Mouse (Mus musculus): ENCODE measurements around the gene Zcchc8. TPM values are rescaled to one million over a fixed set of nuclear protein-coding genes. Genes with fewer than 3 reads are reported as not detected.

Gene Zcchc8
- polyA plus RNA-seq, 1 experiment from 2014 or later = 68.3 TPM

DNA sequence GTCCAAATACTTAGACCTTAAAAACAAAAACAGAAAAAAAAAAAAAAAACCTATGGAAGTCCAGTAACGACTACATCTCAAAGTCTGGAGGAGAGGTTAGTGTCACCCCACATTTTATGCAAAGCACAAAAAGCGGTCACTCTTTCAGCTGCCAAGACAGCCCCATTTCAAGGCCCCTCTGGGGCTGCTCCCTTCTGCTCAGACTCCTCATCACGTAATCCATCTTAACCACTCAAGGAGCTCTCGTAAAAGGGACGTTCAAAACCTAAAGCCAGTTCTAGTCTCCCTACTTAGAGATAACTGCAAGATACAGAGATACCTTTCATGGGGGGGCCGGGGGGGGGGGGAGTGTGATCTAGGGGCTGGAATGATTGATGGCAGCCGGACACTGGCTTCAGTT, 56.6 kb downstream of the Zcchc8 start:
- H3K4me3 ChIP-seq (ENCODE audit: low read depth, low read length) = no peak overlapping the region
- 70% methylated on average over 7 of the region's 7 CpGs for WGBS
- no peaks in the 10 kb centered on the region for H3K27me3 ChIP-seq (replicated peaks; ENCODE audit: control insufficient read depth, insufficient read depth, low read length)
- H3K36me3 ChIP-seq (ENCODE audit: control insufficient read depth, insufficient read depth, low read length) = no peaks in the 10 kb centered on the region
- no peak overlapping the region for H3K9ac ChIP-seq (ENCODE audit: low read depth, low read length)
- ATAC-seq (ENCODE audit: low read depth) (no peak), DNase-seq (ENCODE audit: low spot score) (no peak)
- no peaks in the 10 kb centered on the region for H3K4me1 ChIP-seq (ENCODE audit: control insufficient read depth, insufficient read depth, low read length)
- H3K9me3 ChIP-seq (ENCODE audit: control insufficient read depth, low read length) = no peaks in the 10 kb centered on the region
- no peak overlapping the region for H3K4me2 ChIP-seq (ENCODE audit: low read depth, low read length)
- H3K27ac ChIP-seq (replicated peaks; ENCODE audit: low read depth, low read length) = no peak overlapping the region

DNA sequence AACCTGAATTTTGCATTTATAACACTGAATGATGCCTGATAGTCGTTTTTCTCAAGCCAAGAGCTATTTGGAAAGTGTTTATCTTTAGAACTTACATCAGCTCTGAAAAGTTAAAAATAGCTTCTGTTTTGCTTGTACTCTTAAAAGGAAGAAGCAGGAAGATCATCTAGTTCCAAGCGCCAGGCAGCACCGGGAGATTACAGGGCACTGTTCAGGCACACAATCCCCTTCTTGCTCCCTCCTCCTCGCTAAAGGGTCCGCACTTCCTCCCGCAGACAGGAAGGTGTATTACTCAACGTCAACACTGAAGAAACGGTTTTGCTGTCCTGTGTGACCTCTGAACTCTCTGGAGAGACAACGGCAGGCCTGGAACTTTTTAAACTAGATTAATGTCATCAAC, 58.8 kb downstream of the Zcchc8 start:
- H3K4me1 ChIP-seq (ENCODE audit: control insufficient read depth, insufficient read depth, low read length) = no peaks in the 10 kb centered on the region
- DNase-seq (ENCODE audit: low spot score) (peak; percentile 32), ATAC-seq (ENCODE audit: low read depth) (no peak)
- H3K4me3 ChIP-seq (ENCODE audit: low read depth, low read length) = no peak overlapping the region
- 42% methylated on average over 9 of the region's 9 CpGs for WGBS
- H3K27me3 ChIP-seq (replicated peaks; ENCODE audit: control insufficient read depth, insufficient read depth, low read length) = no peaks in the 10 kb centered on the region
- H3K27ac ChIP-seq (replicated peaks; ENCODE audit: low read depth, low read length) = no peak overlapping the region
- H3K9me3 ChIP-seq (ENCODE audit: control insufficient read depth, low read length) = no peaks in the 10 kb centered on the region
- peak overlapping the region; percentile 20; the same call in 1 of the 2 replicates for H3K9ac ChIP-seq (ENCODE audit: low read depth, low read length)
- no peak overlapping the region for H3K4me2 ChIP-seq (ENCODE audit: low read depth, low read length)
- no peaks in the 10 kb centered on the region for H3K36me3 ChIP-seq (ENCODE audit: control insufficient read depth, insufficient read depth, low read length)

- Histone ChIP-seq H3K4me2 (ENCODE audit: low read depth, low read length) (no peak overlapping the region), H3K27ac (replicated peaks; ENCODE audit: low read depth, low read length) (no peak overlapping the region), H3K9me3 (ENCODE audit: control insufficient read depth, low read length) (no peaks in the 10 kb centered on the region), H3K36me3 (ENCODE audit: control insufficient read depth, insufficient read depth, low read length) (no peaks in the 10 kb centered on the region), H3K4me1 (ENCODE audit: control insufficient read depth, insufficient read depth, low read length) (no peaks in the 10 kb centered on the region), H3K27me3 (replicated peaks; ENCODE audit: control insufficient read depth, insufficient read depth, low read length) (no peaks in the 10 kb centered on the region), H3K4me3 (ENCODE audit: low read depth, low read length) (no peak overlapping the region), H3K9ac (ENCODE audit: low read depth, low read length) (no peak overlapping the region)
- DNase-seq (ENCODE audit: low spot score) (no peak), ATAC-seq (ENCODE audit: low read depth) (no peak)
- WGBS = 66% methylated on average over 3 of the region's 3 CpGs
These were observed 59.3 kb downstream of the Zcchc8 start for GRCm38 (mm10) chr5:123661602-123662001.

DNA sequence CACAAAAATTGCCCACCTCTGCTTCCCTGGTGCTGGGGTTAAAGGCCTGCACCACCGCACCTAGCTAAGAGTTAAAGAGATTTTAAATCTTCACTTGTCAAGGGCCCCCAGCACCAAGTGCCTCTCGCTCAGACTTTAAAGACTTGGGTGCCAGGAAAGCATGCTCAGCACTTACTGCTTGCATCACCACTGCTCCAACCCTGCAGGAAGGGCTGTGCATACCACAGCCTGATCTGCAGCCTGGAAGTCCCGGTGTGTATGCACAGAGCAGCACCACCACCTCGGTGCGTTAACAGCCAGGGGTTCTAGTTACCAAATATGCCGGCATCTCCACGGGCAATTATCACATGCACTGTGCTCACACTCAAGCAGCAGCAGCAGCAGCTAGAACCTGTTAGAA, 63.2 kb downstream of the Zcchc8 start:
- Histone ChIP-seq H3K4me2 (ENCODE audit: low read depth, low read length) (no peak overlapping the region), H3K27me3 (replicated peaks; ENCODE audit: control insufficient read depth, insufficient read depth, low read length) (no peaks in the 10 kb centered on the region), H3K4me3 (ENCODE audit: low read depth, low read length) (no peak overlapping the region), H3K9ac (ENCODE audit: low read depth, low read length) (no peak overlapping the region), H3K27ac (replicated peaks; ENCODE audit: low read depth, low read length) (no peak overlapping the region), H3K36me3 (ENCODE audit: control insufficient read depth, insufficient read depth, low read length) (peaks cover 19% of the 10 kb centered on the region), H3K9me3 (ENCODE audit: control insufficient read depth, low read length) (no peaks in the 10 kb centered on the region), H3K4me1 (ENCODE audit: control insufficient read depth, insufficient read depth, low read length) (no peaks in the 10 kb centered on the region)
- WGBS = 53% methylated on average over 7 of the region's 7 CpGs
- no peak for DNase-seq (ENCODE audit: low spot score)
- ATAC-seq (ENCODE audit: low read depth) = no peak

DNA sequence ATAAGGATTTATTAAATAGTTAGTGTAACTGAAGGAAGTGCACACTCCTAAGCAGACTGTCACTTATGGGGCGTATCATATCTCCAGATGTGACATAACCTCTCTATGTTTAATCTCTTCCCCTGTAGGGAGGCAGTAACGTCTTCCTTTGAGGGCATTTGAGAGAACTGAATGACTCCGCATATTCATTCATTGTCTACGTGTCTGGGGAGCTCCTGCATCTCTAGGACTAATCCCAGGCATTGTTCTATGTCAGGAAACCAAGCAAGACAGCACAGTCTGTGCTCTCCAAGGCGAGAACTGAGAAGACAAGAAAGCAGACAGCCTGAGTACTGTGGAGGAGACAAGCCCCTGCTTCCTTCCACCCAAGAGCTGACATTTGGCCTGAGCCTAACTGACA, 66.0 kb downstream of the Zcchc8 start:
- 0 out of 2 replicates have a peak overlapping the region, but pooled peaks have one; percentile 28 for H3K27ac ChIP-seq (replicated peaks; ENCODE audit: low read depth, low read length)
- H3K27me3 ChIP-seq (replicated peaks; ENCODE audit: control insufficient read depth, insufficient read depth, low read length) = no peaks in the 10 kb centered on the region
- H3K4me2 ChIP-seq (ENCODE audit: low read depth, low read length) = no peak overlapping the region
- no peak overlapping the region for H3K4me3 ChIP-seq (ENCODE audit: low read depth, low read length)
- DNase-seq (ENCODE audit: low spot score) (no peak), ATAC-seq (ENCODE audit: low read depth) (no peak)
- 57% methylated on average over 5 of the region's 5 CpGs for WGBS
- H3K9ac ChIP-seq (ENCODE audit: low read depth, low read length) = no peak overlapping the region
- no peaks in the 10 kb centered on the region for H3K9me3 ChIP-seq (ENCODE audit: control insufficient read depth, low read length)
- peaks cover 30% of the 10 kb centered on the region for H3K36me3 ChIP-seq (ENCODE audit: control insufficient read depth, insufficient read depth, low read length)
- H3K4me1 ChIP-seq (ENCODE audit: control insufficient read depth, insufficient read depth, low read length) = no peaks in the 10 kb centered on the region

GRCm38 (mm10) chr5:123653287-123653801, 67.6 kb downstream of the Zcchc8 start:
- Histone ChIP-seq H3K9ac (ENCODE audit: low read depth, low read length) (no peak overlapping the region), H3K36me3 (ENCODE audit: control insufficient read depth, insufficient read depth, low read length) (peaks cover 34% of the 10 kb centered on the region), H3K4me1 (ENCODE audit: control insufficient read depth, insufficient read depth, low read length) (no peaks in the 10 kb centered on the region), H3K27me3 (replicated peaks; ENCODE audit: control insufficient read depth, insufficient read depth, low read length) (no peaks in the 10 kb centered on the region), H3K4me2 (ENCODE audit: low read depth, low read length) (no peak overlapping the region), H3K9me3 (ENCODE audit: control insufficient read depth, low read length) (no peaks in the 10 kb centered on the region), H3K4me3 (ENCODE audit: low read depth, low read length) (no peak overlapping the region), H3K27ac (replicated peaks; ENCODE audit: low read depth, low read length) (no peak overlapping the region)
- 87% methylated on average over 11 of the region's 11 CpGs for WGBS
- no peak for DNase-seq (ENCODE audit: low spot score)
- ATAC-seq (ENCODE audit: low read depth) = no peak

GRCm38 (mm10) chr5:123650825-123651224, 70.1 kb downstream of the Zcchc8 start:
- DNase-seq (ENCODE audit: low spot score) (no peak), ATAC-seq (ENCODE audit: low read depth) (no peak)
- H3K4me1 ChIP-seq (ENCODE audit: control insufficient read depth, insufficient read depth, low read length) = no peaks in the 10 kb centered on the region
- no peak overlapping the region for H3K4me2 ChIP-seq (ENCODE audit: low read depth, low read length)
- WGBS = 68% methylated on average over 2 of the region's 2 CpGs
- H3K27ac ChIP-seq (replicated peaks; ENCODE audit: low read depth, low read length) = no peak overlapping the region
- no peaks in the 10 kb centered on the region for H3K9me3 ChIP-seq (ENCODE audit: control insufficient read depth, low read length)
- no peak overlapping the region for H3K9ac ChIP-seq (ENCODE audit: low read depth, low read length)
- H3K27me3 ChIP-seq (replicated peaks; ENCODE audit: control insufficient read depth, insufficient read depth, low read length) = no peaks in the 10 kb centered on the region
- H3K36me3 ChIP-seq (ENCODE audit: control insufficient read depth, insufficient read depth, low read length) = peaks cover 55% of the 10 kb centered on the region
- H3K4me3 ChIP-seq (ENCODE audit: low read depth, low read length) = no peak overlapping the region

Other genes starting within 250 kb of the Zcchc8 start
- 0.20 and 0.61 TPM in 2 replicates for gene Lrrc43, start 231.8 kb downstream of the Zcchc8 start, polyA plus RNA-seq (2014; fragmentation: Nextera tagmentation; extraction: Ambion mirVana)
- not detected in 2 replicates for gene Il31, start 231.6 kb downstream of the Zcchc8 start, polyA plus RNA-seq (2014; fragmentation: Nextera tagmentation; extraction: Ambion mirVana)
- gene B3gnt4, start 210.6 kb downstream of the Zcchc8 start, polyA plus RNA-seq (2014; fragmentation: Nextera tagmentation; extraction: Ambion mirVana) = 0.45 and 0.86 TPM in 2 replicates
- gene Diablo, start 196.9 kb downstream of the Zcchc8 start, polyA plus RNA-seq (2014; fragmentation: Nextera tagmentation; extraction: Ambion mirVana) = 106 and 118 TPM in 2 replicates
- gene Gm49027, start 195.6 kb downstream of the Zcchc8 start, polyA plus RNA-seq (2014; fragmentation: Nextera tagmentation; extraction: Ambion mirVana) = 4.5 and 6.0 TPM in 2 replicates
- gene Vps33a, start 148.1 kb downstream of the Zcchc8 start, polyA plus RNA-seq (2014; fragmentation: Nextera tagmentation; extraction: Ambion mirVana) = 23.8 and 30.2 TPM in 2 replicates
- gene Clip1, start 36.5 kb downstream of the Zcchc8 start, polyA plus RNA-seq (2014; fragmentation: Nextera tagmentation; extraction: Ambion mirVana) = 31.1 and 33.4 TPM in 2 replicates
- gene Rsrc2, start 28.3 kb upstream of the Zcchc8 start, polyA plus RNA-seq (2014; fragmentation: Nextera tagmentation; extraction: Ambion mirVana) = 99.5 and 106 TPM in 2 replicates
- 24.1 and 26.0 TPM in 2 replicates for gene Kntc1, start 28.6 kb upstream of the Zcchc8 start, polyA plus RNA-seq (2014; fragmentation: Nextera tagmentation; extraction: Ambion mirVana)
- 1.6 and 1.8 TPM in 2 replicates for gene Hcar2, start 144.4 kb upstream of the Zcchc8 start, polyA plus RNA-seq (2014; fragmentation: Nextera tagmentation; extraction: Ambion mirVana)
- 1.2 and 2.3 TPM in 2 replicates for gene Hcar1, start 158.9 kb upstream of the Zcchc8 start, polyA plus RNA-seq (2014; fragmentation: Nextera tagmentation; extraction: Ambion mirVana)
- 107 and 109 TPM in 2 replicates for gene Denr, start 186.1 kb upstream of the Zcchc8 start, polyA plus RNA-seq (2014; fragmentation: Nextera tagmentation; extraction: Ambion mirVana)
- gene Gm43518, start 206.3 kb upstream of the Zcchc8 start, polyA plus RNA-seq (2014; fragmentation: Nextera tagmentation; extraction: Ambion mirVana) = 0.67 and 0.68 TPM in 2 replicates
- gene Ccdc62, start 209.6 kb upstream of the Zcchc8 start, polyA plus RNA-seq (2014; fragmentation: Nextera tagmentation; extraction: Ambion mirVana) = 4.6 and 6.4 TPM in 2 replicates

Data from embryonic facial prominence, embryonic 14.5 days (tissue).